Mouse (Mus musculus) 3T3-L1 (cell line): ENCODE data around the gene Dcaf8.
A peak's percentile ranks its signal among the peaks of the same experiment; 100 is the strongest.
"Not testable (repeated sequence)": the region's sequence is repeated elsewhere in the genome, so short reads cannot be mapped to it uniquely, and the experiment has no call there.

ENCODE experiments used
- DNase-seq: peaks from one replicate; pipeline ENCODE4 v3.0.0-alpha.2; 2015; ENCODE audit warnings: low read depth, low spot score

Dcaf8 gene

GRCm38 (mm10) chr1:172218164-172218910 is 70.5 kb downstream of the Dcaf8 start:
- DNase-seq: no peak

GRCm38 (mm10) chr1:172219451-172220406 is 71.8 kb downstream of the Dcaf8 start, which contains the start of gene Casq1:
TSS of gene Casq1 (minus strand) at chr1:172219868.
- DNase-seq: no peak

- peak; percentile 88 for DNase-seq
Measured at GRCm38 (mm10) chr1:172220414-172220813, 72.5 kb downstream of the Dcaf8 start.

GRCm38 (mm10) chr1:172221297-172222063 is 73.6 kb downstream of the Dcaf8 start:
- DNase-seq: no peak

GRCm38 (mm10) chr1:172228209-172228608 is 80.3 kb downstream of the Dcaf8 start:
- no peak for DNase-seq

- DNase-seq: peak; percentile 85
Measured at GRCm38 (mm10) chr1:172229215-172229614, 81.3 kb downstream of the Dcaf8 start.

- no peak for DNase-seq
Measured at GRCm38 (mm10) chr1:172240945-172241708, 93.2 kb downstream of the Dcaf8 start.

- peak; percentile 95 for DNase-seq
Measured at GRCm38 (mm10) chr1:172242401-172242800, 94.5 kb downstream of the Dcaf8 start.

GRCm38 (mm10) chr1:172243547-172244205 is 95.8 kb downstream of the Dcaf8 start:
- DNase-seq: no peak

- not testable (repeated sequence) for DNase-seq
Measured at GRCm38 (mm10) chr1:172244645-172245044, 96.8 kb downstream of the Dcaf8 start.
